Mouse (Mus musculus) activated CD4-positive, CD25-positive, alpha-beta regulatory T cell, adult 9 weeks (primary cell): Measurements from ENCODE around the gene Lhfpl3. TPM values are rescaled to one million over a fixed set of nuclear protein-coding genes. Genes with fewer than 3 reads are reported as not detected.

ENCODE experiments used
- polyA plus RNA-seq: library from polyadenylated mRNA; unstranded; fragments of 100-300 nt; shearing (Covaris generic); gene quantifications from one replicate; pipeline ENCODE4 v1.2.1, GENCODE M21; 2017

Lhfpl3 gene
- not detected for polyA plus RNA-seq

GRCm38 (mm10) chr5:22745885-22746532 lies at the start of gene Lhfpl3:
Gene Lhfpl3, plus strand, starts transcription at chr5:22746059.

Other genes with a start within 250 kb of the Lhfpl3 start
- gene Orc5, start 195.6 kb upstream of the Lhfpl3 start, polyA plus RNA-seq = 61.4 TPM